Mouse (Mus musculus) WW6 (cell line): ENCODE data around the gene Mllt10.
A peak's percentile ranks its signal among the peaks of the same experiment; 100 is the strongest.

Experiments
- DNase-seq: peaks from one replicate; pipeline ENCODE4 v3.0.0-alpha.2; 2013; ENCODE audit warnings: low read depth, low spot score

The Mllt10 gene

GRCm38 (mm10) chr2:18195691-18196396 lies 140.8 kb downstream of the Mllt10 start:
- no peak for DNase-seq

DNA sequence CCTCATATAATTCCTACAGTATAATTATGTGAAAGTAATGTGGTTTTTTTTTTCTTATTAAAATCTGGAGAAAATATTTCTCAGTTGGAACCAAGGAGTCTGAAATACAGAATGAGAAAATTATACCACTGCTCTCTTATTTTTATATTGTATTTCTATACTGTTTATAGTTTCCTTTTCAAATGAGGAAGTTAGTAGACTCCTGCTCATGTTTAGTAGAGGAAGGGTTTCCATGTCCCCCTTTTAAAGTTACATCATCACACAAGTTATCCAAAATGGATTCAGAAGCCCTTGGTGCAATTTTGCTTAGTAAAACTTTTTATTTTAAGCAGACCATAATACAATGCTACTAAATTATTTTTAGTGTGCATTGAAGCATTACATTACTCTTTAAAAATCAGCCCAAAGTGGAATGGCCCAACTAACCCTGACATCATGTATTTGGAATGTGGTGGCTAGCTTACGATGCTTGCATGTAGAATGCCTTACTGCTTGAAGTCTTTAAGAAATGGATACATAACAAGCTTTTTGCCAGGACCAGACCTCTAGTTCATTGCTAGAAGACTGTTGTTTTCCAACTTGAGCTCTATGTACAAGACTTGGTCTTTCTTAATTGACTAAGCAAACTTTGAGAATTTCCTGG lies 146.9 kb downstream of the Mllt10 start:
- no peak for DNase-seq

DNA sequence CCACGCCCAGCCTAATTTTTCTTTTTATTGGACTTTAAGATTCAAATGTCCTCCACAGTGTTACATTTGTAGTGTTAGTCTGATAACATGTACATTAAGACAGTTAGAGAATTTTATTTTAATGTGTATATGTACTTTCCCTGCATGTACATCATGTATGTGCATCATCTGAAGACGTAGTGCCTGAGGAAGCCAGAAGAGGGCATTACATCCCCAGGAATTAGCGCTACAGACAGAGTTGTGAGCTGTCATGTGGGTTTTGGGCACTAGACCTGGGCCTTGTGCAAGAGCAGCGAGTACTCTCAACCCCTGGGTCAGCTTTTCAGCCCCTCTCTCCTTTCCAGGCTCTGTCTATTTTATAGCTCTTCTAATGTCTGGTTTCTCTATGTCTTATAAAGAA lies 147.9 kb downstream of the Mllt10 start:
- DNase-seq, result no peak

DNA sequence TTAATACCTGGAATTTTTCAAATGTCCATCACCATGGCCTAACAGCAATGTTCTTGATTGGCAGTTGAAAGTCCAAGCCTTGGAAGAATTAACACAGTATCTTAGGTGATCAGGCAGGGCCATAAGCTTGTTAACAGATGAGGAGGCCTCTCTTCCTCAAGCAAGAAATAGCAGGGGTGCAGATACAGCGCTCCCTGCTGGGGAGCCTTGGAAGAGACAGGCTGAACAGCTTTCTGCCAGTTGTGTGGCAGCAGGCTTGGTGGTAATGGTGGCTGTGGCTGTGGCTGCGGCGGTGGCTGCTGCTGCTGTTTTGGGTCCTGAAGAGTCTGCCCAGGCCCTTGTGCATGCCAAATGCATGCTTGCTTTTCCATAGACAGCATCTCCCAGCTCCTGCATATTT lies 150.1 kb downstream of the Mllt10 start:
- DNase-seq, result peak; percentile 26

DNA sequence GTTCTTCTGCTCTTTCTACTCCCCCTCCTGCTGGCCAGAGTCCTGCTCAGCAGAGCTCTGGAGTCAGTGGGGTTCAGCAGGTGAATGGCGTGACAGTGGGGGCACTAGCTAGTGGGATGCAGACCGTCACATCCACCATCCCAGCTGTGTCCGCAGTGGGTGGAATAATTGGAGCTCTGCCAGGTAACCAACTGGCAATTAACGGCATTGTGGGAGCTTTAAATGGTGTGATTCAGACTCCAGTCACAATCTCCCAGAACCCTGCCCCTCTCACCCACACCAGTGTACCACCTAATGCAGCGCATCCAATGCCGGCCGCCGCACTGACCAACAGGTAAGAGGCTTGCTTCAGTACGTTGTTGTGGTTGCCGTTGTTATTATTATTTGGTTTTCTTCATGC lies 151.8 kb downstream of the Mllt10 start:
- no peak for DNase-seq

DNA sequence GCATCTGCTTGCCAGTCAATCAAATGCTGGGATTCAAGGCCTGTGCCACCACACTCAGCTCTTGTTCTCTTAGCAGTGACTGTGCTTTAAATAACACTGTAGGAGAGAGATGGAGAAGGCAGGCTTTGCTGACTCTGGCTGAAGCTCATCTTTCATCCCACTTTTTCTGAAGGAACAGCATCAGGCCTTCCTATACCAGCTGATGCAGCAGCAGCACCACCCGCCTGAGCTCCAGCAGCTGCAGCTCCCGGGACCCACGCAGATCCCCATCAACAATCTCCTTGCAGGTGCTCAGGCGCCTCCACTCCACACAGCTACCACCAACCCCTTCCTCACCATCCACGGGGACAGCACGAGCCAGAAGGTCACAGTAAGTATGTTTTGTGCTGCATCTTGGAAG lies 153.5 kb downstream of the Mllt10 start:
- DNase-seq, result no peak

GRCm38 (mm10) chr2:18209211-18209823 lies 154.3 kb downstream of the Mllt10 start:
- no peak for DNase-seq

GRCm38 (mm10) chr2:18209948-18210347 lies 154.9 kb downstream of the Mllt10 start:
- DNase-seq, result no peak

DNA sequence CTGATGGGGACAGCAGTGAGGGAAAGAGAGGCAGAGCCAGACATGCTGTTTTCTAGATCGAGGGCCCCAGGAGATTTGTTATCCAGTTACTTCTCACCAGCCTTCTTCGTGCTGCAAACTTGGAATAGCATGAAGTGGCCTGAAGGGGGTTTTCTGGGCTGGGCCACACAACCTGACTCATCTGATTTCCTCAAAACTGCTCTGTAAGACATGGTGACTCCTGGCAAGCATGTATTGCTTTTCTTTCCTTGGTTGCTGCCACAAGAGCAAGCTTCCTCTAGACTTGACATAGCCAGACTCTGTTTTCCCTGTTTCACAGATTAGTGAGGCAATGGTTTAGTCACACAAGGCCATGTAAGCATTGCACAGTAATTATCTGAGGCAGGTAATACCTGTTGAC lies 159.0 kb downstream of the Mllt10 start:
- DNase-seq, result no peak

DNA sequence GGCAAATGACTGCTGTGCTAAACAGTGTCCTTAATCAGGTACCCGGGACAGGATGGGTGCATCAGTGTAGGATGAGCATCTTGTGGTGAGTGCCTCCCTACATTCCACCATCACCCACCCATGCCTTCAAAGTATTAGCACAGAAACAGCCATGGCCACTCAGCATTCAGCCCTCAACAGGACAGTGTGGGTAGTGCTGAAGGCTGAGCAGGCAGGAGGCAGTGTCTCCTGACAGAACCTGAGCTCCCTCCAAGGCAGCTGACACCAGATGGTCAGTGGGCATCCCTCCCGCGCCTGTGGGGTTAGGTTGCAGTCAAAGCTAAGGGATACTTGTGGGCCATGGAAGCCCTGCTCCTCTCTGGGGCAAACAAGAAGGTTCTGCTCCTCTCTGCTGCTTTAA lies 162.8 kb downstream of the Mllt10 start:
- DNase-seq, result no peak

DNA sequence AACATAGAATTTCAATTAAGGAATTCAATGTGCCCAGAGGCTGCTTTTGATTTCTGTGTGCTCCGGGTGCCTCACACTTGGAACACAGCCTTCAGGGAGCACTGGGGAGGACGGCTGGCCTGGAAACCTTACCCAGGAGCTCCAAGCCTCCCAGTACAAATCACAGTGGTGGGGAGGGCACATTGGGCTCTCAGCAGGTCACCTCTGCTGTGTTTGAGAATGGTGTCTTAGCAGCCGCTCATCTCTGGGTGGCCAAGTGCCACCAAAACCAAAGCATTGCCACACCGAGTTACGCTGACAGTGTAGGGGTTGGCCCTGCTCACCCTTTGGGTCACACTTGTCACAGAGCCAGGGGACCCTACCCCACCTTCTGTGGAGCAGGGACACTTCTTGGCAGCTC lies 163.5 kb downstream of the Mllt10 start:
- DNase-seq, result no peak

DNA sequence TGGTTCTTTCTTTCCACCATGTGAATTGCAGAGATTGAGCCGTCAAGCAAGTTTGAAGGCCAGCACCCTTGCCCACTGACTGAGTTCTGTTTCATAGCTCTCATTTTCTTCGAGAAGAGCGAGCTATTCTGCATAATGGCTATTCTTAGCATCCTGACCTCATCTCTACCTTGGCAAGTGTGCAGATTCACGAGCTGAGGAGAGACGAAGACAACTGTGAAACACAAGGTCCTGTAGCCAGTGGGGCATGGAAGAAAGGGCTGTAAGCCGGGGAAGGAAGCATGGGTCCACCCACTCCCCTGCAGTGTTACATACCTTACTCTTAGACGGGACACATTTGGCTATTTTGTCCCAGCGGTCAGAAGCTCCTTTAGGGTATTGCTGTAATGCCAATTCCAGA lies 164.1 kb downstream of the Mllt10 start:
- DNase-seq, result no peak

- DNase-seq, result no peak
These were observed 164.5 kb downstream of the Mllt10 start for GRCm38 (mm10) chr2:18219569-18219968.

- no peak for DNase-seq
These were observed 173.5 kb downstream of the Mllt10 start for GRCm38 (mm10) chr2:18228486-18229062.

- DNase-seq, result no peak
These were observed 174.2 kb downstream of the Mllt10 start for GRCm38 (mm10) chr2:18229279-18229678.

DNA sequence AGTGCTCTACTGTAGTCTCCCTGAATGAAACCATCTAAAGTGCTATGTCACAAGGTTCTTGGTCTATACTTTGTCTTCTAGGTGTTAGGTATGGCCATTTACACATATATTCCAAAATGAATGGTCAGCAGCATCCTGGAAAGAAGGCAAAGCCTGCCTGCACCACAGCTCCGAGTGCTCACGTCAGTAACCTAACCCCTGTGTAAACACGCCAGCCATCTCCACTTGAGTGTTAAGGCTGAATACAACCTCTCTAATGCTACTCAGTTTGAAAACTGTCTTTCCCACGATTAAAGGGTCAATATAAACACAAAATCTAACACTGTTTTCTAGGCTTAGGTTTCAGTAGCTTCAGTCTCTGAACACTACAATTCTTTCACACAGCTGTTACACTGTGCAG lies 176.1 kb downstream of the Mllt10 start:
- no peak for DNase-seq

- DNase-seq, result no peak
These were observed 178.0 kb downstream of the Mllt10 start for GRCm38 (mm10) chr2:18232883-18233567.

DNA sequence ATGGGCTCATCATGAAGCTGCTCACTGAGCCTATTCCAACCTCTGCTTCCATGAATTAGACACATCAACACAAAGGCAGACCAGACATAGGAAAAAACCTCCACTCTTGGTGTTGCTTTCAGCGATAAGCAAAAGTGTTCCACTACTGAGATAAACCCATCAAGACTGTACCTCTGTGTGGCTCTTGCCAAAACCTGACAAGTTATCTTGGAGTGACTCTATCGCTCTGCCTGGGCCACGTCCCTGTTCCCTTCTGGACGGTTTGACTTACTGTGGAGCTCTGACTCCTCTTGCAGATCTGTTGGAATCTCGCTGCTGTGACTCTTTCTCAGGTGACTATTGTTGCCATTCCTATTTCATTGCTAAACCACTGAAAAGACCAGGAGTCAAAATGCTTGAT lies 180.5 kb downstream of the Mllt10 start:
- DNase-seq, result no peak

- no peak for DNase-seq
These were observed 194.2 kb downstream of the Mllt10 start for GRCm38 (mm10) chr2:18249224-18249623.
